Mouse (Mus musculus) cerebellum, adult 9-11 months (tissue): Measurements from ENCODE around the gene Spg20.

Experiments used
- DNase-seq: peaks from one replicate; pipeline ENCODE4 v3.0.0; 2022

The Spg20 gene

GRCm38 (mm10) chr3:55111935-55112709, at the start of gene Spg20:
TSS of gene Spg20 (plus strand) at chr3:55112108.
- peak; percentile 96 for DNase-seq

DNA sequence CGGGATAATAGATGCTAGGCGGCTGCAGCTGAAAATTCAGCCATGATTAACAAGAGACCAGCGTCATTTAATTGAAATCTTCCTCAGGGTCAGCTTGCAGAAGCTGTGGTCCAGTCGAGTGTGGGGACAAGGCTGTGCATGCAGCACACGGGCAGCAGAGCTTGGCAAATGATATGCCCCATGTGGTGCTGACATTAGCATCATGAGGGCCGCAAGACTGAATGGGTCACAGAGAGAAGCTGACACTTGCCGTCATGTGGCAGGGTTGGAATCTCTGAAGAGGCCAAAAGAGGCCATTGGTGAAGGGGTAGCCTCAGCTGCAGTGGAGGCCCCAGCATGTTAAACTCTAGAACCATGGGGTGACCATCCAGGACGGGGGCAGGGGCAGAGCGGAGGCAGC, 49.3 kb upstream of the Spg20 start:
- no peak for DNase-seq

GRCm38 (mm10) chr3:55064396-55064795, 47.5 kb upstream of the Spg20 start:
- peak; percentile 26 for DNase-seq

DNA sequence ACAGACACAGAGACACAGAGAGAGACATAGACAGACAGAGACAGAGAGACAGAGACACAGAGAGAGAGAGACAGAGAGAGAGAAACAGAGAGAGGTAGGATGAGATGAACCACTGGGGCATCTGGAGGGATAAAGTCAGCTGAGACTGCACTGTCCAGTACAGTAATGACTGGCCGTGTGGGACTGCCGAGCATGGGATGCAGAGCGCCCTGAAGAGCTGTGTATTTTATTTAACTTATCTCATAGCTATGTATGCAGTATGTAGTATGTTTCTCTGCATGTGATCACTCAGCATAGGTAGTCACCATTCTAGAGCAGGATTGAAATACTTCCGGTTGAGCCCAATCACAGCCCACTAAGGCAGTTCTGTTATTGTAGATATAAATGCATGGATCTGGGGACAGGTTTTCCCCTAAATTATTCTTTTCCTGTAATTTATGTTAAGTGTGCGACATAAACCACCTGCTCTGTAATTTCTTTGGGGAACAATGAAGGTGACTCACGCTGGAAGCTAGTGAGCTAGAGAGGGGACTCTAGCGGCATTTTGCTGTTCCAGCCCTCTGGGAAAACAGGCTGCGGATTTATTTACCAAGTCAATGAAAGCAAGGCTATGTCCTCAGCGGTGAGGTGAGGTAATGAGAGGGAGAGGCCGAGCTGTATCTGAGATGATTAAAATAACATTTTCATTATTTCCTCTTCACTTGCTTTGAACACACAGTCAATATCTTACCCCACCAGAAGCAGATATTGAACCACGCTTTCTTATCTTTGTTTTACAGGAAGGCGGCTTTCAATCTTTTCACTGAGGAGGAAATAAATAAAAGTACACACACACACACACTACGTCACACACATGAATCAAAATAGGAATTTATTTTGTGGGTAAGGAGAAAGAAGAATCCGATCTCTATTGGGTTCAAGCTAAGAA, 45.9 kb upstream of the Spg20 start:
- DNase-seq = no peak

- no peak for DNase-seq
Observed at GRCm38 (mm10) chr3:55066666-55067023, 45.3 kb upstream of the Spg20 start.

GRCm38 (mm10) chr3:55067791-55068434, 44.0 kb upstream of the Spg20 start:
- DNase-seq = no peak

DNA sequence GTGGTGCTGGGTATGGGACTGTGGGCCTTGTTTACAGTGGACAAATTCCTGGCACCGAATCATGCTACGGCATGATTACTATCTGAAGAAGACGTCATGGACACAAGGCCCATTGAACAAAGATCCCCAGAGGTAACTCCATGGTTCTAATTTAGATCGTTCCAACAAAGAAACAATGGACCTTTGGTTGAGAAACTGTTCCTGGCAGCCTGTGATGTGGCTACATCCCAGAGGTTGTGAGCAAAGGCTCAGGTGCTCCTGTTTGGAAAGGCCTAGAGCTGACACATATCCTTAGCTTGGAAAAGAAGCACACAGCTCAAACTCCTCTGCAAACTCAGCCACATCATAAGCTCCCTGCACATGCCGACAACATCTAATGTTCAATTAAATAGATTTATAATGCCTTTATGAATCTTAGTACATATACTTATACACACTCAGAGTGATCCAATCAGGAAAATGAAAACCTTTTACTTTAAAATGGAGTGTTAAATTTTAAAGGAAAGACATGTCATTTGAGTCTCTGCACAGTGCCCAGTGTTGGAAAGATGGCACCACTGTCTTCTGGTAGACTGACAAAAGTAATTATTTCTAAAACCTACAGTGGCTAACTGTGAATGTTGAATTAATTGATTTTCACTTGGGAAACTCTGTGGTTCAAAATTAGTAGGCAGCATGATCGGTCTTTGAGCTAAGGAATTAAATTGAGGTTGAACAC, 37.2 kb upstream of the Spg20 start:
- no peak for DNase-seq

DNA sequence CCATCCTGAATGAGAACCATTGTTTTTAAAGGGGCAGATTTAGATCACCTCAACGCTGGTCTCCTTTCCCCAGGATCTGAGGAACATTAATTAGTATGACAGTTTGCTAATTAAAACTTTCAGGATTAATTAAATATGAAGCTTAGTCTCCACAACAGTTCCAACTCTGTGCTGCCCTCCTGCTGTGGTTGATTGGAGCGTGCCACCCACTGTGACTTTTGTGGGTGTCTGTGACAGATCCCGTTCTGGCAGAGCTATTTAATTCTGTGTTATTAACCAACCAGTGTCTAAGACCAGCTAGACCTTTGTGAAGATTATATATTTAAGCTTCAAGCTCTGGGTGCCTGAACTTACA, 36.6 kb upstream of the Spg20 start:
- DNase-seq = no peak

DNA sequence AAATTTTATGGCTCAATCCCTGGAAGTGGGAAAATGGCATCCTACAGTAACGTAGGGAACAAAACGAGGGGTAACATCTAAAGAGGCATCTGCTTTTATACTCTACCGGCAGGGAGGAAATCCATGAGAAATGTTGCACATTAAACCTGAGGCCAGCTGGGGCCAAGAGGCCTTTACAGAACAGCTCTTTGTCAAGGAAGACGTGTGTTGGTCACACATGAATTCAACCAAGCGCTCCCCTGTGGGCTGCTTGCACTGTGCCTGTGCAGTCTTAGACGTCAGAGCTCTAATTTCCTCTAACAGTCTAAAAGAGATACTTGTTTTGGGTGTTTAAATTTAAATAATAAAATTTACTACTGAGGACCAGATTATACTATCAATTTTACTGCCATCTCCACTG, 33.7 kb upstream of the Spg20 start:
- DNase-seq = no peak

DNA sequence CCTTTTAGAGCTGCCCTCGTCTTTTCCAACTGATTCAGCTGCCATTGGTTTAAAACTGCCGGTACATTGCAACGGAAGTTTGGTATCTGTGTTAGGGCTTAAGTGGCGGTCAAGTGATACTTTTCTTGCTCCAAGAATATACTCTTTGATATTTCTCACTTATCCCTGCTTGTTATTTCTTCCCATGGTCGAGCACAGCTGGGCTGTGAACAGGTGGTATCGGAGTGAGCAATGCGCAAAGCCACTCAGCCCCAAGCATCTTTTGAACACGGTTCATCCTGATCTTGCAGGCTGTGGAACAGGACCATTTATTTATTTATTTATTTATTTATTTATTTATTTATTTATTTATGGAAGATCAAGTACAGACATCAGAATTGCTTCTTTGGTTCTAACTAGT, 32.3 kb upstream of the Spg20 start:
- no peak for DNase-seq

- DNase-seq = peak; percentile 63
Observed at GRCm38 (mm10) chr3:55080055-55080454, 31.9 kb upstream of the Spg20 start.

DNA sequence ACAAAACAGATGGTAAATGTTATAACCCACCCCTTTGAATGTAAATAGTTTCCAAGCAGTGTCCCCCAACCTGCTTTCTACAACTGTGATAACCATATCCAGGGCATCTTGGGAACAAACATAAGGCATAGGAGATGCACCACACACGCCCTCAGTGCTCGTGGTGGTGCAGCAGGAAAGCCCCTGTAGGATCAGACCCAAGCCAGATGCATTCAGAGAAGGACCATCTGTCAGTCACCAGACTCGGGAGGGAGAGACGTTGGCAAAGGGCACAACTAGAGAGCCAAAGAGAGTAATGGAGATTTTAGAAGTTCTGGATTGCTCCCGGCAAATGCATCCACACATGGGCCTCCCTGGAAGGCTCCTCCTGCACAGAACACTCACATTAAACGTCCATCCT, 27.1 kb upstream of the Spg20 start:
- DNase-seq = no peak

- peak; percentile 56 for DNase-seq
Observed at GRCm38 (mm10) chr3:55085716-55086115, 26.2 kb upstream of the Spg20 start.

- DNase-seq = no peak
Observed at GRCm38 (mm10) chr3:55086948-55087347, 25.0 kb upstream of the Spg20 start.

DNA sequence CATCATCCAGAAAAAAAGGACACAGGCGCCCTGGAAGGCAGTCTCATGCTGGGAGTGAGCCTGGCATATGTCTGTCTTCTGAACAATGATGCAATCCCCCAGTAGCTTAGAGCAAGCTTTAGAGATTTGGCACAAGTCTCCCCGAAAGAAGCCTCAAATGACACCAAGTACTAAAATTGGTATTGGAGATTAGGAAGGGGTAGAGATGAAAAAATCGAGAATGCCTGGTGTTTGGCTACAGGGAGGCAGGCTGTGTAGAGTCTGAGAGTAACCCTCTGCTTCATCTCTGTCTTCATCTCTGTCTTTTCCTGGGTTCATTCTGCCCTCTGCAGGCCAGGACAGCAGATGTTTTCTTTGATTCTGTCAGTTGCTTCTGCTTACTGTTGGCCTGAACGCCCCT, 24.5 kb upstream of the Spg20 start:
- no peak for DNase-seq

GRCm38 (mm10) chr3:55088359-55088758, 23.5 kb upstream of the Spg20 start:
- no peak for DNase-seq

DNA sequence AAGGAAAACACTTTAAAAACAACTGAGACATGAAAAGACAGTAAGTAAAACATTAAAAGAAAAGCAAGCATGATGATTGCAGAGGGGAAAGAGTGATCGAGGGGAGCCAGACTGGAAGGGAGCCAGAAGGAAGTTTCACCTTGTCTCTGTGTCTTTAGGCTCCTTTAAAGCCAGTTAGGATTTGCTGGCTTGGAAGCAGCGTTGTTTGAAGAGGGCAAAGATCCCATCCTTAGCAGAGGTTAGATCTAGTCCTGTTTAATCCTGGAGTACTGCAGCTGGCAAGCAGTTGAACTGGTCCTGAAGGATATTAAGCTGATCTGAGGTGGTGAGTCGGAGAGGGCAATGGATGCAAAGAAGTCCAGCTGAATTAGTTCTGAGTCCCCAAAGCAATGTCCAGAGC, 23.1 kb upstream of the Spg20 start:
- no peak for DNase-seq

DNA sequence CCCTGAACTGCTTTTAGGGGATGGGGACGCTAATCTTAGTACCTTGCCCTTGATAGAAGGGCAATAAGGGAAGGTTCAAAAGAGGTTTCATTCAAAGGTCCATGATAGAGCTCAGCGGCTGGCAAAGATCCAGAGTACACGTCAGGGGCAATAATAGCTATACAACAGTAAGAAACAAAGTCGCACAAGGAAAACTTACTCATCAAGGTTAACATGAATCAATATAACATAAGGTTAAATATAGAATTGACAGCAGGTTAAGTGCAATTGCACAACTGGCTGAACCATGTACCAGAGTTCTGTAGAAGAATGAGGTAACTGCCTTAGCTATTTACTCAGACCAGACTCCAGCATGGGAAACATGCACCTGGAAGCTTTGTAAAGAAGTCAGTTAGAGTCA, 22.6 kb upstream of the Spg20 start:
- no peak for DNase-seq

- no peak for DNase-seq
Observed at GRCm38 (mm10) chr3:55093161-55093560, 18.7 kb upstream of the Spg20 start.

GRCm38 (mm10) chr3:55095968-55096654, 15.8 kb upstream of the Spg20 start:
- peak; percentile 50 for DNase-seq

DNA sequence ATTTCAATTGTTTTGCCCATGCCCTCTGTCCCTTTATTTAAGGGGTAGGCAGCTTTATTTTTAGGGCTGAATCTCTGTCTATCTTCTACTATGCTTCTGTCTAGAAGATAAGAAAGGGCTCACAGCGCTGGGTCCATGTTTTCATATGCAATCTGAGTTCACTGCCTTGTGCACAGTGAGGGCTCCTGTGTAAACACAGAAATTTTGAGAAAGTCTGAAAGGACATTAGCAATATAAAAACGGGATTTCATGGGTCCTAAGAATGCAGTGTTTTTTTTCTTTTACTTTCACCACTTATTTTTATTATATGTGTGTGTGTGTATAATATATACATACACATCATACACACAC, 15.3 kb upstream of the Spg20 start:
- DNase-seq = no peak

DNA sequence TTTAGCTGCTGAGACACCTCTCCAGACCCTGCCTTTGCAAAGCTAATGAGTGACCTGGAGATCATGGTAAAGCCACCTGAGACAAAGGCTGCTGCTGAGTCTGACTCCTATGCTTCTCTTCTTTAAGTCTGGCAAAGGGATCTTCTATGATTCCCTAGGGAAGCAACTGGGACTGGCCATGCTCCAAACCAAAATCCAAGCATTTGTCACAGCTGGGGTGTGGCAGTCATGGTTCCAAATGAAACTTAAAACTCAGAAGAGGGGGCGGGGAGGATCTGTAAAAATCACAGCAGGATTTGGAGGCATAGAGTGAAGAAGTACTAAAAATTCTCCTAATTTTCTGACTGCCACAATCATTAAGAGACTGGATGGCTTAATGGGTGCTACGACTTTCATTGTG, 14.7 kb upstream of the Spg20 start:
- DNase-seq = no peak

DNA sequence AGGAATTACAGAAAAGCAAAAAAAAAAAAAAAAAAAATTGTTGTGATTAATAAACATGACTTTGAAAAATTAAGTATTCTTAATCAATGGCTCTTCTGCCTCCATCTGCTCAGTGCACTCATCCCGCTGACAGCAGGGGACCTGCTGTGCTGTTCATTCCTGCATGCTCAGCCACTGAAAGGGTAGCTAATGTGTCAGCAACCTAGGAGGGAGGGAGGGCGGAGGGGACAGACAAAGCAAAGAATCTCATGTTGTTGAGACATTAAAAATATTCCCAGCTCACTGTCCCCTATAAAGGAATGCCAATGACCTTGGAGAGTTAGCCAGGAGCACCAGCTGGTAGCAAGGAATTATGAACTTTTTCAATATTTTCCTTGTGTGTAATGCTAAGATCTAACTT, 13.9 kb upstream of the Spg20 start:
- DNase-seq = no peak
